Mouse (Mus musculus): ENCODE data around the gene Hoxd8. TPM values are rescaled to one million over a fixed set of nuclear protein-coding genes. Genes with fewer than 3 reads are reported as not detected.

Gene Hoxd8
- polyA plus RNA-seq, 1 experiment from 2014 or later, result not detected

- Histone ChIP-seq H3K27me3 (replicated peaks; ENCODE audit: low read depth, poor library complexity, severe bottlenecking) (peaks cover 100% of the 10 kb centered on the region), H3K4me1 (peaks cover 19% of the 10 kb centered on the region), H3K4me3 (no peak overlapping the region), H3K36me3 (replicated peaks) (no peaks in the 10 kb centered on the region), H3K27ac (replicated peaks) (no peak overlapping the region), H3K9me3 (no peaks in the 10 kb centered on the region)
- WGBS, result 5% methylated on average over 4 of the region's 4 CpGs
- peak; percentile 18 for DNase-seq (ENCODE audit: low spot score)
Observed at GRCm38 (mm10) chr2:74708676-74709075, 4.3 kb downstream of the Hoxd8 start.

GRCm38 (mm10) chr2:74709465-74710419 lies 5.3 kb downstream of the Hoxd8 start:
- 4% methylated on average over 5 of the region's 5 CpGs for WGBS
- no peaks in the 10 kb centered on the region for H3K36me3 ChIP-seq (replicated peaks)
- no peak overlapping the region for H3K27ac ChIP-seq (replicated peaks)
- H3K4me3 ChIP-seq, result no peak overlapping the region
- H3K4me1 ChIP-seq, result peaks cover 15% of the 10 kb centered on the region
- peaks cover 100% of the 10 kb centered on the region for H3K27me3 ChIP-seq (replicated peaks; ENCODE audit: low read depth, poor library complexity, severe bottlenecking)
- peak; percentile 25 for DNase-seq (ENCODE audit: low spot score)
- no peaks in the 10 kb centered on the region for H3K9me3 ChIP-seq

- Histone ChIP-seq H3K4me3 (no peak overlapping the region), H3K4me1 (peaks cover 10% of the 10 kb centered on the region), H3K27ac (replicated peaks) (no peak overlapping the region), H3K36me3 (replicated peaks) (no peaks in the 10 kb centered on the region), H3K9me3 (no peaks in the 10 kb centered on the region), H3K27me3 (replicated peaks; ENCODE audit: low read depth, poor library complexity, severe bottlenecking) (peaks cover 100% of the 10 kb centered on the region)
- 1% methylated on average over 16 of the region's 16 CpGs for WGBS
- peak; percentile 38 for DNase-seq (ENCODE audit: low spot score)
Observed at GRCm38 (mm10) chr2:74710929-74711543, 6.6 kb downstream of the Hoxd8 start.

GRCm38 (mm10) chr2:74711721-74712621 lies 7.6 kb downstream of the Hoxd8 start, which contains the start of the genes Hoxd3 and Hoxd4:
Hoxd3 (plus strand) TSS chr2:74711927.
Hoxd4 (plus strand) TSS chr2:74711929.
- peak; percentile 71 for DNase-seq (ENCODE audit: low spot score)
- H3K4me3 ChIP-seq, result peak within 1 kb of the TSS; percentile 43
- whole genome bisulfite sequencing, result under 1% methylated on average over 65 of the region's 65 CpGs
- H3K9me3 ChIP-seq, result no peaks in the 10 kb centered on the region
- no peak within 1 kb of the TSS for H3K27ac ChIP-seq (replicated peaks)
- no peaks in the 10 kb centered on the region for H3K36me3 ChIP-seq (replicated peaks)
- H3K4me1 ChIP-seq, result peaks cover 13% of the 10 kb centered on the region
- peaks cover 100% of the 10 kb centered on the region for H3K27me3 ChIP-seq (replicated peaks; ENCODE audit: low read depth, poor library complexity, severe bottlenecking)

- DNase-seq (ENCODE audit: low spot score), result peak; percentile 23
- Histone ChIP-seq H3K9me3 (no peaks in the 10 kb centered on the region), H3K27ac (replicated peaks) (no peak overlapping the region), H3K27me3 (replicated peaks; ENCODE audit: low read depth, poor library complexity, severe bottlenecking) (peaks cover 100% of the 10 kb centered on the region), H3K4me1 (peaks cover 13% of the 10 kb centered on the region), H3K36me3 (replicated peaks) (no peaks in the 10 kb centered on the region), H3K4me3 (no peak overlapping the region)
- 4% methylated on average over 19 of the region's 19 CpGs for WGBS
Observed at GRCm38 (mm10) chr2:74713239-74714150, 9.1 kb downstream of the Hoxd8 start.

GRCm38 (mm10) chr2:74714156-74714789 lies 9.9 kb downstream of the Hoxd8 start:
- no peaks in the 10 kb centered on the region for H3K9me3 ChIP-seq
- H3K36me3 ChIP-seq (replicated peaks), result no peaks in the 10 kb centered on the region
- 2% methylated on average over 18 of the region's 18 CpGs for WGBS
- H3K27me3 ChIP-seq (replicated peaks; ENCODE audit: low read depth, poor library complexity, severe bottlenecking), result peaks cover 100% of the 10 kb centered on the region
- H3K4me1 ChIP-seq, result peaks cover 13% of the 10 kb centered on the region
- peak; percentile 30 for DNase-seq (ENCODE audit: low spot score)
- no peak overlapping the region for H3K27ac ChIP-seq (replicated peaks)
- H3K4me3 ChIP-seq, result no peak overlapping the region

GRCm38 (mm10) chr2:74714881-74715280 lies 10.5 kb downstream of the Hoxd8 start:
- H3K4me1 ChIP-seq, result peaks cover 13% of the 10 kb centered on the region
- no peaks in the 10 kb centered on the region for H3K36me3 ChIP-seq (replicated peaks)
- H3K9me3 ChIP-seq, result no peaks in the 10 kb centered on the region
- no peak overlapping the region for H3K4me3 ChIP-seq
- H3K27me3 ChIP-seq (replicated peaks; ENCODE audit: low read depth, poor library complexity, severe bottlenecking), result peaks cover 100% of the 10 kb centered on the region
- no peak overlapping the region for H3K27ac ChIP-seq (replicated peaks)
- peak; percentile 51 for DNase-seq (ENCODE audit: low spot score)
- 1% methylated on average over 14 of the region's 14 CpGs for WGBS

- H3K27me3 ChIP-seq (replicated peaks; ENCODE audit: low read depth, poor library complexity, severe bottlenecking), result peaks cover 100% of the 10 kb centered on the region
- H3K4me1 ChIP-seq, result peaks cover 13% of the 10 kb centered on the region
- DNase-seq (ENCODE audit: low spot score), result peak; percentile 92
- WGBS, result 2% methylated on average over 26 of the region's 26 CpGs
- no peaks in the 10 kb centered on the region for H3K36me3 ChIP-seq (replicated peaks)
- peak overlapping the region; percentile 45 for H3K4me3 ChIP-seq
- H3K9me3 ChIP-seq, result no peaks in the 10 kb centered on the region
- no peak overlapping the region for H3K27ac ChIP-seq (replicated peaks)
Observed at GRCm38 (mm10) chr2:74715504-74716241, 11.3 kb downstream of the Hoxd8 start.

- Histone ChIP-seq H3K9me3 (no peaks in the 10 kb centered on the region), H3K27me3 (replicated peaks; ENCODE audit: low read depth, poor library complexity, severe bottlenecking) (peaks cover 100% of the 10 kb centered on the region), H3K4me3 (no peak overlapping the region), H3K4me1 (peaks cover 6% of the 10 kb centered on the region; the same call in 1 of the 2 replicates), H3K36me3 (replicated peaks) (no peaks in the 10 kb centered on the region), H3K27ac (replicated peaks) (no peak overlapping the region)
- WGBS, result 4% methylated on average over 2 of the region's 2 CpGs
- no peak for DNase-seq (ENCODE audit: low spot score)
Observed at GRCm38 (mm10) chr2:74720384-74720783, 16.0 kb downstream of the Hoxd8 start.

GRCm38 (mm10) chr2:74720955-74721491 lies 16.6 kb downstream of the Hoxd8 start:
- H3K9me3 ChIP-seq, result no peaks in the 10 kb centered on the region
- no peak overlapping the region for H3K27ac ChIP-seq (replicated peaks)
- 3% methylated on average over 5 of the region's 5 CpGs for whole genome bisulfite sequencing
- peaks cover 100% of the 10 kb centered on the region for H3K27me3 ChIP-seq (replicated peaks; ENCODE audit: low read depth, poor library complexity, severe bottlenecking)
- no peak overlapping the region for H3K4me3 ChIP-seq
- H3K4me1 ChIP-seq, result peaks cover 3% of the 10 kb centered on the region; the same call in 1 of the 2 replicates
- peak; percentile 21 for DNase-seq (ENCODE audit: low spot score)
- H3K36me3 ChIP-seq (replicated peaks), result no peaks in the 10 kb centered on the region

Measured in embryonic facial prominence, embryonic 10.5 days (tissue).